ENCODE assay signal across 8 mouse cellular contexts in the genomic region with DNA sequence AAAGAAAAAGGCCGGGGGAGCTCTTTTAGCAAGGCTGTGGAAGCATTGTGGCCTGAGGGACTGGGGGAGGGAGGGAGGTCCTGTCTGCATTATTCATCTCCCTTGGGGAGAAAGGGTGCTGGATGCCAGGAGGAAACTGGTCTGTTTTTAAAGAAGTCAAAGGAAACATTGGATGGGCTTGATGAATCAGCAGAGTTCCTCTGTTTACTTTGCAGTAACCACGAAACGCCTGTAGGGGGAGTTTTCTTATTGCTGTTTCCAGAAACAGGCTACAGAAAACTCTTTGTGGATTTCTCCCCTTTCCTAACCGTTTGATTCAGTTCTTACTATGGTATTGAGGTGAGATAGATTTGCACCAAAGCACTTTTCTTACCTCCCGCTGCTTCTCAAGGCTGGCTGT.
DNase-seq lines count a peak whose midpoint lies in the region; ATAC-seq and TF ChIP-seq lines count a peak whose summit lies in the region.

No protein-coding gene starts in this region.

- H3K9ac ChIP-seq in hindbrain, embryonic 14.5 days = no peak overlapping the region
- no peak overlapping the region for H3K9ac ChIP-seq in hindbrain, embryonic 12.5 days

- CTCF ChIA-PET in Patski (lab: Charles Lee) = interaction anchor here (0.9 to 4.4 kb wide), 2 partner anchors 10 to 15 kb away, joined by 3 to 22 read pairs; no protein-coding TSS in a partner anchor

- no peaks in the 10 kb centered on the region for H3K36me3 ChIP-seq in hindbrain, embryonic 14.5 days (replicated peaks; ENCODE audit: control insufficient read depth, insufficient read depth)
- H3K36me3 ChIP-seq in hindbrain, embryonic 12.5 days = no peaks in the 10 kb centered on the region

- H3K4me2 ChIP-seq in hindbrain, embryonic 14.5 days (replicated peaks) = no peak overlapping the region
- no peak overlapping the region for H3K4me2 ChIP-seq in hindbrain, embryonic 12.5 days (replicated peaks)

- 24% methylated on average over 5 of the region's 5 CpGs for WGBS in hindbrain, embryonic 14.5 days
- WGBS in hindbrain, embryonic 12.5 days = 31% methylated on average over 5 of the region's 5 CpGs

- H3K4me1 ChIP-seq in hindbrain, embryonic 14.5 days (replicated peaks; ENCODE audit: control insufficient read depth, insufficient read depth, low read length) = 0 out of 2 replicates have a peak, but pooled peaks cover 9% of the 10 kb centered on the region
- H3K4me1 ChIP-seq in hindbrain, embryonic 12.5 days = peaks cover 15% of the 10 kb centered on the region

- POLR2A ChIA-PET in Patski (lab: Charles Lee) = no interaction called here

- H3K9me3 ChIP-seq in hindbrain, embryonic 14.5 days (ENCODE audit: control insufficient read depth, low read length) = no peaks in the 10 kb centered on the region
- no peaks in the 10 kb centered on the region for H3K9me3 ChIP-seq in hindbrain, embryonic 12.5 days (replicated peaks)

- no peaks in the 10 kb centered on the region for H3K27me3 ChIP-seq in hindbrain, embryonic 14.5 days (ENCODE audit: control insufficient read depth, insufficient read depth, low read length)
- H3K27me3 ChIP-seq in hindbrain, embryonic 12.5 days = no peaks in the 10 kb centered on the region
- H3K27me3 ChIP-seq in Patski = peaks cover 3% of the 10 kb centered on the region

- TF ChIP-seq CTCF in Patski (IDR thresholded peaks at IDR 0.05) = peak; percentile 64

- in situ Hi-C loops in Patski (cut with MboI; ENCODE audit: low pct_unique_long_range_greater_than_20kb) = no loop called here

- no peak for ATAC-seq in hindbrain, embryonic 14.5 days (ENCODE audit: low FRiP score)
- no peak for ATAC-seq in hindbrain, embryonic 12.5 days (ENCODE audit: low FRiP score)
- no peak for ATAC-seq in Patski
- peak; percentile 70 for ATAC-seq in megakaryocyte progenitor cell, adult 5-6 weeks (replicated peaks; ENCODE audit: poor library complexity)
- no peak for ATAC-seq in inflammation-experienced regulatory T-cells, adult 6 months

- no peak overlapping the region for H3K4me3 ChIP-seq in hindbrain, embryonic 14.5 days (replicated peaks; ENCODE audit: low read length)
- H3K4me3 ChIP-seq in hindbrain, embryonic 12.5 days = no peak overlapping the region

- 0 out of 2 replicates have a peak overlapping the region, but pooled peaks have one; percentile 5 for H3K27ac ChIP-seq in hindbrain, embryonic 14.5 days
- H3K27ac ChIP-seq in hindbrain, embryonic 12.5 days = no peak overlapping the region; the same call in 1 of the 2 replicates

- peak; percentile 78 for DNase-seq in hindbrain, embryonic 14.5 days (ENCODE audit: low spot score)
- DNase-seq in Patski (ENCODE audit: low read depth, low spot score) = peak; percentile 12
- peak; percentile 76 to 82 for DNase-seq in cerebellum, postnatal 10 days
- DNase-seq in gastrocnemius, postnatal 25 days = peak; percentile 64
- peak; percentile 50 for DNase-seq in layer of hippocampus, adult 9-10 months (ENCODE audit: low spot score)

Comparison
In these comparisons a context has a peak if more than half of its experiments do, and no peak if none do; other contexts are left out.
1. DNase-seq: peak in every context shown above with its lines; median percentile 79 in cerebellum, postnatal 10 days; 78 in hindbrain, embryonic 14.5 days; 64 in gastrocnemius, postnatal 25 days; 50 in layer of hippocampus, adult 9-10 months; 12 in Patski.